Mouse (Mus musculus) activated CD4-positive, CD25-positive, alpha-beta regulatory T cell, adult 4 months (primary cell): ENCODE data around the gene 4930470P17Rik. TPM values are rescaled to one million over a fixed set of nuclear protein-coding genes. Genes with fewer than 3 reads are reported as not detected.

Source experiments
- ATAC-seq: one replicate; pipeline ENCODE4 v1.8.0; 2017
- polyA plus RNA-seq, 2 experiments: library from polyadenylated mRNA; unstranded; fragments of 100-300 nt; shearing (Covaris generic); gene quantifications; one replicate each; pipeline ENCODE4 v1.2.1; 2017

Gene 4930470P17Rik
- polyA plus RNA-seq, 2 experiments from 2014 or later, result not detected

DNA sequence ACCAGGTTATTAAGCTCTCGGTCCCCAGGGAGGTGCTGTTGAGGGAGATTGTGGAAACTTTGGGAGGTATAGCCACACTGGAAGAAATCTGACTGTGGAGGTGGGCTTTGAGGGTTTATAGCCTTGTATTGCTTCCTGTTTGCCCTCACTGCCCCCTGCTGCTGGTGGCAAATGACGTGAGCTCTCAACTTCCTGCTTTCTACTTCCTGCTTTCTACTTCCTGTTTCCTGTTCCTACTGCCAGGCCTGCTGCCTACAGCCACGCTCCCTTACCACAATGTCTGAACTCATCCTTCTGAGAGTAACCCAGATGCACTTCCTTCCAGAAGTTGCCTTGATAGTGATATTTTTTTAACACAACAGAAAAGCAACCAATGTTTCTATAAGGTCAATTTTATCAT, 24.3 kb downstream of the 4930470P17Rik start:
- ATAC-seq, result no peak

- no peak for ATAC-seq
These were observed 25.7 kb downstream of the 4930470P17Rik start for GRCm38 (mm10) chr2:170576077-170576476.

- ATAC-seq, result no peak
These were observed 36.8 kb downstream of the 4930470P17Rik start for GRCm38 (mm10) chr2:170564995-170565394.

- no peak for ATAC-seq
These were observed 37.6 kb downstream of the 4930470P17Rik start for GRCm38 (mm10) chr2:170563956-170564855.

- ATAC-seq, result no peak
These were observed 49.7 kb downstream of the 4930470P17Rik start for GRCm38 (mm10) chr2:170552088-170552487.

DNA sequence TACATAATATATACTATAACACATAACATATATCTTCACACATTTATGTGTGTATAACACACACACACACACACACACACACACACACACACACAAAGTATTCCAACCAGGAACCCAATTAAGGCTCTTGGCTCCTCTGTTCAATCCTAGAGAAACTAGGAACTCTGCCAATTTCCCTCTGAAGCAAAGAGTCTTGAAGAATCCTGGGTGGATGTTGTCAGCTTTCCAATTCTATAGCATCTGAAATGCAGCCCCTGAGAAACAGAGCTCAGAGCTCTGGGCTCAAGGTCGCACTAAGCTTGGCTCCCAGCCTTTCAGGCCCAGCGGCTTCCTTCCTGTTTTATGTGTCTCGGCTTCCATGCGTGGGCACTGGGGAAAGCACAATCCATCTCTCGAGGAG, 51.6 kb downstream of the 4930470P17Rik start:
- no peak for ATAC-seq

DNA sequence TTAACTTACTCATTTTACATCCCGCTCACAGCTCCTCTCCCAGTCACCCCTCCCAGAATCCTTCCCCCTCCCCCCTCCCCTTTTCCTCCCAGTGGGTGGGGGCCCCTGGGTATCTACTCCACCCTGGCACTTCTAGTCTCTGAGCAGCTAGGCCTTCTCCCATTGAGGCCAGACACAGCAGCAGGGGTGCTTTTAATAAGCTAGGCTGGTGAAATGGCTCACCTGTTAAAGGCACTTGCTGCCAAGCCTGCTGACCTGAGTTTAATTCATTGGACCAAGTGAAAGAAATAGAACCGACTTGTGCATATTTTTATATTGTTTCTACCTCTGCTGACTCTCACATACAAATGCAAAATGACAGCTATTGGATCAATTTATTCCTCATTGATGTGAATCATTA, 52.7 kb downstream of the 4930470P17Rik start:
- ATAC-seq, result no peak

DNA sequence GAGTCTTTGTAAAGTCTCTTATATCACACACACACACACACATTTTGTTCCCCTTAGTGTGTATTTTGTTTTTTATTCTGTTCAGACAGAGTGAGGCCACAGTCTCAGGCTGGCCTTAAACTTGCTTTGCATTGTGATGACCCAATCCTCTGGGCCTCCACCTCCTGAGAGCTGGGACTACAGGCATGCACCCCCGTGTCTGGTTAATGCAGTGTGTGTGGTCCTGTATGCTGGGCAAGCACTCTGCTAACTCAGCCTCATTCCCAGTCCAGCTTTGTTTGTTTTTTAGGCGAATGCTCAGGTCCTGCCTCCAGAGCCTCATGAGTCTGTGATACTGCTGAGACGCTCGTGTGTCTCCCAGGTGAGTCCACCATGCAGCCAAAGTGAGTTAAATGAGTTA, 53.8 kb downstream of the 4930470P17Rik start:
- no peak for ATAC-seq

DNA sequence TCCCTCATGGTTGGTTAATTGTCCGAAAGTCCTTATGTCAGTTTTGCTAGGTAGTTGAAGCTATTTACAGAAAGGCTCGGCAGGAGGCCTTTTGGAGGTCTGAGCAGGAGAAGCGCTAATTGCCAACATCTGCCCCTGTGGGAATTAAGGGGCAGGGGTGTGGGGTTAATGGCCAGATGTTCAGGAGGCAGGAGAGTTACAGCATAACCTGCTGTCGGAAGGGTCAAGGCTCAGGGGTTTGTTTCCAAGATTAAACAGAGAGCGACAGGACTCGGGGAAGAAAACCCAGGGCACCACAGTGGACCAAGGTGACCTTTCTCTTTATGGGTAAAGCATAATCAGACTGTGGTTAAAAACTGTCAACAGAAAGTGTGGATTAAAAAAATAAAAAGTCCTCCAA, 54.3 kb downstream of the 4930470P17Rik start:
- ATAC-seq, result no peak

DNA sequence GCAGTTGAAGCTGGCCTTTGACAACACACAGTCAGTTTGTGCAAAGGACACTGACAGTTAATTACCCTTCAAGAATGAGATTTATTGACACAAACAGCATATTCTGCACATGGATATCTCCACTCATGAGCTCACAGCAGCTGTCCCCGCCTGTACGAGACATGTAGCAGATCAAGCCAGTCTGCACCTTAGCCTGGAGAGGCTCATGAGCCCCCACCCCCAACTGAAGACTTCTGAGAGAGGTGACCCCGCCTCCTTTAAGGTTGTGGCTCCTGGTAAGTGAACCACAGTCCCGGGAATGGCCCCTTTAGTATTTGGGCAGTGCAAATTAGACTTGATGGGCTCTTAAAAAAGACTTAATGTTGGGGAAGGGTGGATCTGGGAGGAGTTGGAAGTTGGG, 56.1 kb downstream of the 4930470P17Rik start:
- no peak for ATAC-seq

DNA sequence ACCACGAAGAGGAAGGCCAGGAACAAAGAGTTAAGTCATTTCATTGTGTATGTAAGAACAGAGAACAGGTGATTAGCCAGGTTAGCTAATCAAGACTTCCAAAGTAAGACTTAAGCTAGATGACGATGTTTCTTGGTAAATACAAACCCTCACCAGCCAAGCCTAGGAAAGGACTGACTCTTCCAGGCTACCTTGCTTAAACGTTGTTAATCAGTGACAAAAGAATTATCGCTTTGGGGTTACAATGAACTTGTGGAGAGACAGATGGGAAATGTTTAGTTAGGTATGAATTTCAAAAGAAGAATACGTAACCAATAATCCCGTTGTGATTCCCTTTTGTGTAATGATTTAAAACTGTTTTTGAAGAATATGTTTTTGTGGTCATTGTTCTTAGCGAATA, 56.9 kb downstream of the 4930470P17Rik start:
- no peak for ATAC-seq

DNA sequence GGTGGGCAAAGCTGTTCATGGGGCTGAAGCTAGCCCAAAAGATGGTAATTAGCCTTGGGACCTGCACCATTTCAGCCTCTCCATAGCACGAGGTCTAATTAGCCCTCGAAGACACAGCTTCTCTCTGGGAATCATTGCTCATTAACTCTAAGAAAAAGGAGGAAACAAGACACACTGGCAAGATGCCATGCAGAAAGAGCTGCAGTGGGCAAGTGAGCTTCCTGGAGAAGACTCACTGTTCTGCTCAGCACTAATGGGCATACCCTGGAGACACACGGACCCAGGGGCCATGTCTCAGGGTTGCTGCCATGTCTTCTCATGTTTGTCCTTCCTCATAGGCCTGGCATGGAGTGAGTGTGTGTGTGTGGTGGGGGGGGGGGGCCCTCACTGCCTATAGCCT, 57.7 kb downstream of the 4930470P17Rik start:
- ATAC-seq, result no peak

- no peak for ATAC-seq
These were observed 58.2 kb downstream of the 4930470P17Rik start for GRCm38 (mm10) chr2:170543625-170544024.

- no peak for ATAC-seq
These were observed 62.6 kb downstream of the 4930470P17Rik start for GRCm38 (mm10) chr2:170539211-170539610.

DNA sequence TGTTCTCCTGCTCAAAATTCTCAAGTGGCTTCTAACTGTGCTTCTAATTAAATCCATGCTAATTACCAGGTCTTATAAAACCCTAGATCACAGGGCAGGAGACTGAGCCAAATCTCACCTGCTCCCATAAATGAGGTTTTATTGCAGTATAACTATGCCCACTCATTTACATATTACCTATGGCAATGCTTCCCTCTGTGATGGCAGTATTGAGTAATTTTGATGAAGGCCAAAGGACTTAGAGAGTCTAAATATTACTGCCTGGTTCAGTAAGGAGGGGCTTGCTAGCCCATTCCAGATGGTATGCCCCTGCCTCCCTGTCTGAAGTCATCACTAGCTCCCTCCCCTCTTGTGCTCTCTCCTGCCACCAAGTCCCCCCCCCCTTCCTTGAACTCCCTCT, 66.0 kb downstream of the 4930470P17Rik start:
- ATAC-seq, result no peak

DNA sequence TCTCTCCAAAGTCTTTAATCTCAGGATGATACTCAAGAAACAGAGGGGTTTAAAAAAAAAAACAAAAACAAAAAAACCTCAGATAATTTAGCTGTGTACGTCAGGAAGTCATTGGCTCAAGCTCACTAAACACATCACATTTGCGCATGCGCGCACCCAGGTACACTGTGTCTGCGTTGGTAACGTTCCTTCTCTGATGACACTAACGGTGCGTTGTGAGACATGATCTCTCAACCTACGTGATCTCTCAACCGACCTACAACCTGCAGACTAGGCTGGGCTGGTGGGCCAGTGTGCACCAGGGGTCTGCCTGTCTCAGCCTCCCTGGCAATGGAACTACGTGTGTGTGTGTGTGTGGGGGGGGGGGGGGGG, 67.0 kb downstream of the 4930470P17Rik start:
- ATAC-seq, result no peak

GRCm38 (mm10) chr2:170534116-170534802, 67.6 kb downstream of the 4930470P17Rik start:
- no peak for ATAC-seq

DNA sequence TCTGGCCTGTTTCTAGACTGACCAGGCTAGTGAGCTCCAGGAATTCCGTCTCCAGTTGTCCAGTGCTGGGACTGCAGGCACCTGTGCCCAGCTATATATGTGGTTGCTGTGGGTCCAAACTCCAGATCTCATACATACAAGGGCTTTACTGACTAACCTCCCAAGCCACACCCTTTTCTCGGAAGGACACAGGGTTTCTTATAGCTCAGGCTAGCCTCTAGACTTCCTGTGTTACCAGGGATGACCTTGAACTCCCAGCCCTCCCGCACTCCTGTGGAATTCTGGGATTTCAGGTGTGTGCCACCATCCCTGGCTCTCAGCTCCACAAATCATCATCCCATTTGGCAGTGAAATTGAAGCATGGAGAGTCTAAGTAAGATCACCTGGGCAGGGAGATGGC, 71.6 kb downstream of the 4930470P17Rik start:
- ATAC-seq, result no peak

DNA sequence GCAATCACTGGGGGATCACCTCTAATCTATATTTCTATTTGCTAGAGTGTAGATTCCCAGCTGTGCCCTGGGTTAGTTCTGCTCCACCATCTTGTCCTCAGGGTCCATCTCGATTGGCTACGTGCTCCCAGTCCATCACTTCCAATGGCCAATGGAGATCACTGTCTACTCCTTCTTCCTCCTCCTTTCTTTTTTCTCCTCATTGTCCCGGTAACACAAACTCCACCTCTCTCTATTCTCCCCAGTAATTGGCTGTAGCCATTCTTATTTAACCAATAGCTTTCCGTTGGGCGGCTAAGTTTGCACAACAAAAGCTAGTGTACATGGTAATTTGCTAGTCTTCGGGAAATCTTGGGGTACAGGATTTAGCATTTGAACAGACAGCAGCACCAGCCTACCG, 72.1 kb downstream of the 4930470P17Rik start:
- no peak for ATAC-seq

Other genes starting within 250 kb of the 4930470P17Rik start
- 1 to 10 TPM; 3.0 to 4.4 TPM for gene Bcas1, start 174.2 kb downstream of the 4930470P17Rik start, polyA plus RNA-seq
- 10 to 100 TPM; 52.3 to 58.8 TPM for gene Pfdn4, start 105.6 kb downstream of the 4930470P17Rik start, polyA plus RNA-seq
- under 1 TPM in 1 of 2 experiments, not detected in 1; 0.19 TPM for gene Cyp24a1, start 104.9 kb downstream of the 4930470P17Rik start, polyA plus RNA-seq
- not detected for gene Dok5, start 129.8 kb upstream of the 4930470P17Rik start, polyA plus RNA-seq